Mouse (Mus musculus) activated CD4-positive, CD25-positive, alpha-beta regulatory T cell, adult 4 months (primary cell): ENCODE data around the gene Mblac2. TPM values are rescaled to one million over a fixed set of nuclear protein-coding genes. Genes with fewer than 3 reads are reported as not detected.
"Not testable (repeated sequence)": the region's sequence is repeated elsewhere in the genome, so short reads cannot be mapped to it uniquely, and the experiment has no call there.

Experiments used
- ATAC-seq: one replicate; pipeline ENCODE4 v1.8.0; 2017
- polyA plus RNA-seq, 2 experiments: library from polyadenylated mRNA; unstranded; fragments of 100-300 nt; shearing (Covaris generic); gene quantifications; one replicate each; pipeline ENCODE4 v1.2.1; 2017

The Mblac2 gene
- 10 to 100 TPM; 10.9 to 16.5 TPM for polyA plus RNA-seq

DNA sequence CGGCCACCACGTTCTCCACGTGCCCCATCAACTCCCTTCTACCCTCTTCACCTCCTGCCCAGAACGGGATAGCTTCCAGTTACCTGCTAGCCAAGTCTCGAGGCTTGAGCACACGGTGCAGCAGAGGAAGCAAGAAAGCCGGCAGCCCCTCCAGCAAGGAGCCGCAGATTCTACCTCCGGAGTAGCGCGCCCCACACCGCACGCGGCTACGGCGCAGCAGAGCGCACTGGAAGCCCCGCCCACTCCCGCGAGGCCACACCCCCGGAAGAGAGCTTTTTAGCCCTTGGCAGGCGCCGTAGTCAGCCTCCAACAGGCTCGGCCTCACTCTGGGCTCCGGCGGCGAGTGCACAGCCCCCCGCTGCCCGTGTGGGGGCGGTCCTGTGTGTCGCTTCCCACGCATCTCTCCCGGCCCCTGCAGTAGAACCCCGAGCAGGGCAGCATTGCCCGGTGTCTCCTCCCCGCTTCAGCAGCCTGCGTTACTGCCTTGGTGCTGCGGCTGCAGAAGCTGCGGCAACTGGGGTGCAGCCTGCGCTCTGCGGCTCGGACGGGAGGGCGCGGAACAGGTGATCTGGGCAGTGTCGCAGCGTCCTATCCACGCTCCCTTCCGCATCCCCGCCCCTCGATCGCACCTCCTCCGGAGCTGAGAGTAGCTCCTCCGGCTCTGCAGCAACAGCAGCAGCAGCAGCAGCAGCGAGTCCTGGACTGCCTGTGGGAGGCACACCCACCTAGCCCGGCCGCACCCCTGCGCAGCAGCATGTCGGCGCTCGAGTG is at the start of gene Mblac2, which contains the start of gene Polr3g:
Gene Mblac2, plus strand, starts transcription at position 567 of the 771 bp plus-strand sequence.
Gene Polr3g, minus strand, starts transcription at position 239 of the 771 bp plus-strand sequence.
- ATAC-seq, result peak; percentile 91

DNA sequence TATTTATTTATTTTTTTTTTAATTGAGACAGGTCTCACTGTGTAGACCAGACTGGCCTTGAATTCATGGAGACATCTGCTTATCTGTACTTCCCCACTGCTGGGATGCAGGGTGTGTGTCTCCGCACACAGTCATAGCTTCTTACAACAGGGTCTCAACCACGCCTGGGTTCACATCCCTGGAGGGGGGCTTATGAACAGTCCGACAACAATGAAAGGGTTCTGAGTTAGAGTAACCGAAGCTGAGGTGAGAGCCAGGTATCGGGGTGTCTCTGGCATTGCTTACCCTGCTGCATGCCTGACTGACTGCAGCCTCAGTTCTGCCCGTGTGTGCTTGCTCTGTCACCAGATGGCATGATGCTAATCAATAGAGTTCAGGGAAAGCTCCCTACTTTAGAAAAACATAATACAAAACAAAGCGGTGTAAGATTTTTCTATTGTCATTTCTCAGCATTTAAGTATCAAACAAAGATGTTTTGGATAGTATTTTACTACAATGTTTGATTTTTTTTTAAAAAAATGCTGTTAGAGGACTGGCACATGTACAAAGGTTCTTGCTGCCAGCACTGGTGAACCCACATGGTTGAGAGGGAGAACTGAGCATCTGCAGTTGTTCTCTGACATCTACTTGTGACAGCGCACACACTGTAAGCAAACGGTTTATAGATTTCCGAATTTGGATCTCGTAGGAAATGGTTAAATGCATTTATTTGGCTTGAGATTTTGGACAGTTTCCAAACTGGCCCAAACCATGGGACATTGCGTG is 47.4 kb upstream of the Mblac2 start:
- no peak for ATAC-seq

DNA sequence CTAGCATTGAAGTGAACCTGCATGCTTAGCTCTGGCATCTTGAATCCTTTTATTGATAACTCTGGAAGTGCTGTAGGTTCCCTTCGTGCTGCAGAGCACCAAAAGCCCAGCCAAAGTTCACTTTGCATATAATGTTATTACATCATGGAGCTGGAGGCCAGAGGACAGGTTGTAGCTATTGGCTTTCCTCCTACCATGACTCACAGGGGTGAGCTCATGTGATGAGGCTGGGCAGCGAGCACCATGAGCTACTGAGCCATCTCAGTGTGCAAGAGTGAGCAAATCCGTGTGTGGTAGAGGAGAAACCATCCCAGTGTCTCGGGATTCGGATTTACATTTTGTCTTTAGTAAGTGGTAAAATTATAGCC is 46.8 kb upstream of the Mblac2 start:
- no peak for ATAC-seq

- ATAC-seq, result no peak
Observed at GRCm38 (mm10) chr13:81667713-81668112, 43.4 kb upstream of the Mblac2 start.

- peak; percentile 23 for ATAC-seq
Observed at GRCm38 (mm10) chr13:81675333-81675732, 35.8 kb upstream of the Mblac2 start.

DNA sequence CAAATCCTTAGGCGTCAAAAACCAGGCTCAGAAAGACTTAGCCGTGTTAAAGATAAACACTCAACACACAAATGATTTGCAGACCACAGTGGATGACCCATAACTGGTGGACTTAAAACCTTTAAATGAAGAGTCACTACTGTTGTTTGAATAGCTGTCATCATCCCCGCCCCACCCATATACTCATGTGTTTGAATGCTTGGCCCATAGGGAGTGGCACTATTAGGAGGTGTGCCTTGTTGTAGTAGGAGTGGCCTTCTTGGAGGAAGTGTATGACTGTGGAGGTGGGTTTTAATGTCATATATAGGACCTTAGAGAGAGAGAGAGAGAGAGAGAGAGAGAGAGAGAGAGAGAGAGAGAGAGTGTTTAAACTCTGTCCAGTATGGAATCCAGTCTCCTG is 28.0 kb upstream of the Mblac2 start:
- no peak for ATAC-seq

DNA sequence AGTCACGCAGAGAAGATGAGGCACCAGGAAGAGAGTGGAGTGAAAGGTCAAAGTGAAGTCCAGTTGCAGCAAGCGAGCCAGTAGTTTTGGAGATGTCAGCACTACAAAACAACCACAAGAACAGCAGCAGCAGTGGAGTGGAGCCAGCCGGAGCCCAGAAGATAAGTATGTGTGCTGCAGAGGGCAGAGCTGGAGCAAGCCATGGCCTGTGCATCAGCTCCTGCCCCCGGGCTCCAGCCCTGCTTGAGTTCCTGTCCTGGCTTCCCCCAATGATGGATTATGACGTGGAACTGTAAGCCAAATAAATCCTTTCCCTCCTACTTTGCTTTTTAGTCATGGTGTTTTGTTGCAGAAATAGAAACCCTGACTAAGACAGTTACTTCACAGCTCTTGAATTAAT is 26.9 kb upstream of the Mblac2 start:
- no peak for ATAC-seq

- ATAC-seq, result peak; percentile 92
Observed at GRCm38 (mm10) chr13:81684884-81685283, 26.3 kb upstream of the Mblac2 start.

DNA sequence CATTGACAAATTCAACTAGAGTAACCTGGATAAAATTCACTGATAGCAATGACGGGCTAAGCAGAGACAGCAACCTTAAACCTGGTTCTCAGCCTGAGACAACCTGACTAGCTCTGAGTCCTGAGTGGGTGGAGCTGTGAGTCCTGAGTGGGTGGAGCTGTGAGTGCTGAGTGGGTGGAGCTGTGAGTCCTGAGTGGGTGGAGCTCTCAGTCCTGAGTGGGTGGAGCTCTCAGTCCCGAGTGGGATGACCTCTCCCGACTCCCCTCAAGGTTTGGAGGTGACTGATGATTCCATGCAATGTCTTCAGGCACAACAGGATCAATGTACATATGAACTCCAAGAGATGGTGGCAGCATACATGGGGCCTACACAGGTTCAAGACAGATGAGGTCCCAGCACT is 21.6 kb upstream of the Mblac2 start:
- no peak for ATAC-seq

GRCm38 (mm10) chr13:81690477-81690876 is 20.7 kb upstream of the Mblac2 start:
- ATAC-seq, result no peak

DNA sequence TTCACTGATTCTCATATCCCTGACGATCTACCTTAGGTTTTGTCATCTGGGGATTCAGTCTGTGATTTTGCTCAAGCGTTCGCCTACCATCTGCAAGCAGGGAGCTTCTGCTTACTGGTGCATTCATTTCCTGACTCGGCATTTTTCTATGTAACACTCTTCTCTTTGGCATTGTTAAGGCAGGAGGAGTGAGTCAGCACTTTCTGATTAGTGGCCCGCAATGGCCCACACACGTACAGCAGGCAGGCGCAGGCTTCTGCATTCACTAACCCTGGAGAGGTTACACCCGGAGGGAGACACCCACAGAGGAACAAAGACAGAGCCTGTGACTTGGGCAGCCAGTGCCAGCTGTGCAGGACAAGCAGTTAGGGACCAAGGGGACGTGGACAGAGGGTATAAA is 19.5 kb upstream of the Mblac2 start:
- no peak for ATAC-seq

- no peak for ATAC-seq
Observed at GRCm38 (mm10) chr13:81694446-81694845, 16.7 kb upstream of the Mblac2 start.

DNA sequence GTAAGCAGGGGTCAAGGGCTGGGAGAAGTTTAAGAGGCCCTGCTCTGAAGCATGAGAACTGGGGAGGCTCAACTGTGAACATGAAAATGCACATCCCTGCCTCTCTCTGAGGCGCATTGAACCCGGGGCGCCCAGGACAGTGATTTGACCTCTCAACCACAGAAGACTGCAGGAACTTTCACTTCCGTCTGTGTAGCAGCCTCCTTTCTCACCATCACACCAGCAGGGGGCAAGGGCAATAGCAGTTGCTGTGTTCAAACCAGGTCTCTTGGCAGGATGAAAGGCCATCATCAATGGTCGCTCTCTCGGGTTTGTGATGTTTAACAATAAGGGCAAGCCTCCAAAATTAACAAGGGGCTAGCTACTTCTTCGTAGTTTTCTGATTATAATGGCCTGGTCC is 8.0 kb upstream of the Mblac2 start:
- no peak for ATAC-seq

DNA sequence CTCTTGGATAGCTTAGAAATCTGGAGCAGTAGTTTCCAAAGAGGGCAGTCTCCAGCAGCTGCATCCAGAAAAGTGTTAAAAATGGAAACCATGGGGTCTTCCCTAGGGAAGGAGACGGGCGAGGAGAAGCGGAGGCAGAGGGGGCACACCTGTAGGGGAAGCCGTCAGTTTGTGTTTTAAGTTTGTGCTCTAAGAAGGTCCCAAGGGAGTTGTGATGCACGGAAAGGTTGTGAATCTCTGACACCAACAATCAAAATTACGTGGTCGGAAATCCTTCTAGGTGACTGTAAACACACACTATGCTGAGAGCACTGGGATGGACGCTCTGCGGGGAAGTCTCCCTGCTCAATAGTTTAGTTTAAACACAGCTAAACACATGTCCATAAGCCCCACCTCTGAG is 7.5 kb upstream of the Mblac2 start:
- ATAC-seq, result no peak

DNA sequence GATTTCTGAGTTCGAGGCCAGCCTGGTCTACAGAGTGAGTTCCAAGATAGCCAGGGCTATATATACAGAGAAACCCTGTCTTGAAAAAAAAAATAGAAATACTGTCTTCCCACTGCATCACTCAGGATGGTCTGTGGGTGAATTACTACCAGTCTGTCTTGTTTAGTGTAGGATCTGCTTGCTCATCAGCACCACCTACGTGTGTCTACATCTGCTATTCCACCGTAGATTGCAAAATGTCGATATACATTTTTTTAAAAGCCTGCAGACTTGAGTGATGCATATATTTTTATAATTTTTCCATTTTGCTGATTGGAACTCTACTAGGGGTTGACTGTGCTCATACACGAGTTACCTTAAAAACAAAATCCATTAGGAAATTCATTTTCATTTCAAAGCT is 4.8 kb upstream of the Mblac2 start:
- ATAC-seq, result no peak

DNA sequence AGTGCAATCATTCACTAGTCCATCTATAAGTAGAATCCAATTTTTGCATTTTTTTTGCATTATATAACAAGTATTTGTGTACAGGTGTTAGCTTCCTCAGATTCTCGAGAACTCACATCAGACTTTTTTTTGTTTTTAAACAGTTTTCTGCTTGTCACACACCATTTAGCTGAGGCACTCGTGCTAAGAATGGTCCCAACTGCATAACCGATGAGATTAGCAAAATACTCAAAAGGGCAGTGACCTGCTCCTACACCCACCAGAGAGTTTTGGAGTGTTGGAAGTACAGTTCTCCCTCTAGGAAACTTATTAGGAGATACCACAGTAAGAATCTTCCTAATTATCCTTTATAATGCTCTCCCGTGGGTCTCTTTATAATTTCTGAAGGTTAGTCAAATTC is 1.3 kb upstream of the Mblac2 start:
- no peak for ATAC-seq

GRCm38 (mm10) chr13:81710266-81710665 is 875 bp upstream of the Mblac2 start:
- ATAC-seq, result no peak

GRCm38 (mm10) chr13:81711546-81712371 is 618 bp downstream of the Mblac2 start:
- ATAC-seq, result peak; percentile 0

GRCm38 (mm10) chr13:81713896-81714295 is 2.8 kb downstream of the Mblac2 start:
- no peak for ATAC-seq

- ATAC-seq, result not testable (repeated sequence)
Observed at GRCm38 (mm10) chr13:81728141-81728540, 17.0 kb downstream of the Mblac2 start.

DNA sequence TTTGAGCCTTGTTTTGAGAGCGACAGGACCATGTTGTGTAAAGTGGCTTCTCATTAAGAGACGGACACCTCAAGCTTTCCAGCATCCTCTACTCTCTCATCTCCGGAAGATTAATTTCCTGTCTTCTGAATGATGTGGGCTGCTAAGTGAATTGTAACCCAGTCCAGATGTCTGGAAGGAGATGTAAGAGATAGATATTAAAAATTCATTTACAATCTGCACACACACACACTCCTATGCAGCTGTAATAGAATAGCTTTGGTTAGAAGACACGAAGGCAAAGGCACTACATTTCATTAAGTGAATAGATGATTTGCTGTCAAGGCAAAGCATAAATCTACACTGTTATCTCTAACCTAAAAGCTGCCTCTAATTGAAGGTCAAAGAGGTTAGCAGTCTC is 18.0 kb downstream of the Mblac2 start:
- ATAC-seq, result no peak

DNA sequence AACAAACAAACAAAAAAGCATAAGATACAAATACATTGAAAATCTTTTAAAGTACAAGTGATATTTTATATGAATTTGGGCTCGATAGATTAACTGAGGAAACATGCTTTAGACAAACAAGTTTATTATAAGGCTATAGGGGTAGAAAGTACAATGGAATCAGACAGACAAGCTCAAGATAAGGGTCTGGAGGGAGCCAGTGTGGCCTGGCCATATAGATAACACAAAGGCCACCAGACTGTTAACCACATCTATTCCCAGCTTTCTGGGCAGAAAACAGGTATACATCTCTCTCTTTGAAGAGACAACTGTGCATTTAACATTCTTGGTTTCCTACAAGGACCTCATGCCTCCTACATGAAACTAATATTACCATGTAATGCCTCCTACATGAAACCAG is 19.2 kb downstream of the Mblac2 start:
- no peak for ATAC-seq

GRCm38 (mm10) chr13:81736606-81737005 is 25.5 kb downstream of the Mblac2 start:
- no peak for ATAC-seq
